Mouse (Mus musculus) gastrocnemius, postnatal 4 days (tissue): ENCODE results near the gene Aggf1. TPM values are rescaled to one million over a fixed set of nuclear protein-coding genes. Genes with fewer than 3 reads are reported as not detected.

Source experiments
- DNase-seq, 2 experiments: peaks; one replicate each; pipeline ENCODE4 v3.0.0; 2021 to 2022; ENCODE audit warnings: low spot score in 2 of 2, mixed read lengths in 2 of 2
- total RNA-seq, 2 experiments: library from RNA; stranded (reverse); gene quantifications; 2 replicates each; pipeline ENCODE4 v1.2.3; 2021

The Aggf1 gene
- total RNA-seq, 2 experiments from 2014 or later, result 22.4 to 22.5 TPM

- no peak for DNase-seq
Measured at GRCm38 (mm10) chr13:95336122-95336677, 39.0 kb downstream of the Aggf1 start.

GRCm38 (mm10) chr13:95332086-95332899 lies 42.9 kb downstream of the Aggf1 start:
- DNase-seq, result no peak

- DNase-seq, result no peak
Measured at GRCm38 (mm10) chr13:95330507-95330906, 44.6 kb downstream of the Aggf1 start.

GRCm38 (mm10) chr13:95328767-95329166 lies 46.4 kb downstream of the Aggf1 start:
- no peak for DNase-seq

- DNase-seq, result no peak
Measured at GRCm38 (mm10) chr13:95327345-95327741, 47.8 kb downstream of the Aggf1 start.

- DNase-seq, result no peak
Measured at GRCm38 (mm10) chr13:95326611-95327344, 48.4 kb downstream of the Aggf1 start.

- DNase-seq, result no peak
Measured at GRCm38 (mm10) chr13:95325907-95326550, 49.1 kb downstream of the Aggf1 start.

GRCm38 (mm10) chr13:95325080-95325906 lies 49.9 kb downstream of the Aggf1 start:
- DNase-seq, result peak; percentile 66 to 79

- no peak for DNase-seq
Measured at GRCm38 (mm10) chr13:95324626-95325079, 50.5 kb downstream of the Aggf1 start.

- peak in 1 of 2 experiments; percentile 68 for DNase-seq
Measured at GRCm38 (mm10) chr13:95323950-95324625, 51.1 kb downstream of the Aggf1 start.

- no peak for DNase-seq
Measured at GRCm38 (mm10) chr13:95323400-95323799, 51.8 kb downstream of the Aggf1 start, which contains the start of gene Zbed3. Gene Zbed3, plus strand, starts transcription at chr13:95323612.

GRCm38 (mm10) chr13:95320451-95320850 lies 54.7 kb downstream of the Aggf1 start:
- DNase-seq, result no peak

- DNase-seq, result no peak
Measured at GRCm38 (mm10) chr13:95319153-95319552, 56.0 kb downstream of the Aggf1 start.

- no peak for DNase-seq
Measured at GRCm38 (mm10) chr13:95312016-95312415, 63.1 kb downstream of the Aggf1 start.

- no peak for DNase-seq
Measured at GRCm38 (mm10) chr13:95307100-95307655, 68.0 kb downstream of the Aggf1 start.

GRCm38 (mm10) chr13:95306596-95306995 lies 68.6 kb downstream of the Aggf1 start:
- DNase-seq, result no peak
